Mouse (Mus musculus): ENCODE results near the gene 6430628N08Rik.

The 6430628N08Rik gene

GRCm38 (mm10) chr4:115890553-115890952 is at the start of gene 6430628N08Rik:
Gene 6430628N08Rik (plus strand): TSS chr4:115890665.
- no peak for DNase-seq (ENCODE audit: low spot score)

DNA sequence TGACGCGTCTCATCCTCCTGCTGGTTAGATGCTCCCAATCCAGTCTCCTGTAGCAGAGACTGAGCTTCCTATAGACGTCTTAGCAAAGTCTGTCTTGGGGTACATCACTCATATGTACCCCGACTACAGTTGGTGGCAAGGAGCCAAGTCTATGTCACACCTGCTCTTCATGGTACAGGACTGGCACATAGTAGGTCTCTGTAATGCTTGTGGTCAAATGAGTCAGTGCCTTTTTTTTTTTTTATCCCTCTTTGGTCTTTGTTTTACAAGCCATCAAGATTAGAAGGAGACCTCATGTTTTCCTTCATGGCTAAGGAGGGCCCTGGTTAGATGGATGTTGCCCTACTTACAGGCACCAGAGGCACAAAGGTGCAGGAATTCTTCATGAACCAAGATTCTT is 49.6 kb upstream of the 6430628N08Rik start:
- DNase-seq (ENCODE audit: low spot score) = no peak

- no peak for DNase-seq (ENCODE audit: low spot score)
Measured at GRCm38 (mm10) chr4:115846656-115847055, 43.8 kb upstream of the 6430628N08Rik start.

DNA sequence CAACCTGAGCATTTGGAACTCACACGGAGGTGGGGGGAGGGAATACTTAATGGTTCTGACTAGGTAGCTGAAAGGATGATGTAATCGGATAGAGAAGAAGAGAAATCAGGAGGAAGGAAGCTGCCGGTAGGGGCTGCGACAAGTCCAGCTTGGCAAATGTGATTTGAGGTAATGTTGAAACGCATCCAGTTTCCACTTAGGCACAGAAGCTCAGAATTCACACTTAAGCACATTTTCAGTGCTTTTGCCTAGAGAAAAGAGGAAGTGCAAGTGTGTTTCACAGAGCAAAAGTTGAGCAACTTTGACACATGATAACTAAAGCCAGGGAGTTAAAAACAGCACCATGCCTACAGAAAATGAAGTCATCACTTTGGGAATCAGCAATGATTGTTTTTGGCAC is 43.1 kb upstream of the 6430628N08Rik start:
- no peak for DNase-seq (ENCODE audit: low spot score)

DNA sequence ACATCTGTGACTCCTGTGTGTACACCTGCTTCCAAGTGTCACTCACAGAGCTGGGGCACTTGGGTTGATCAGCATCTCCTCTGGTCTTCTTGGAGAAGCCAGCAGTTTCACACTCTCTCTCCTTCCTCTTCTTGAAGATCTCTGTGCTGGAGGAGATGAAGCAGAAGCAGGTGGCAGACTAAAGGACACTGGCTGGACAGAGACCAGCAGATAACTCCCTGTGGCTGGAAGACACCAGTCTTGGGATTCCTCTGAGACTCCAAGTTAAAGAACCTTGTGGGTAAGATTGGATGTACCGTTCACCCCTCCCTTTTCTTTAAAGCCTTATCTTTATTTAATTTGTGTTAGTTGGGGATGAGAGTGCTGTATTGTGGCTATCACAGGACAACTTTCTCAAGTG is 42.4 kb upstream of the 6430628N08Rik start:
- no peak for DNase-seq (ENCODE audit: low spot score)

DNA sequence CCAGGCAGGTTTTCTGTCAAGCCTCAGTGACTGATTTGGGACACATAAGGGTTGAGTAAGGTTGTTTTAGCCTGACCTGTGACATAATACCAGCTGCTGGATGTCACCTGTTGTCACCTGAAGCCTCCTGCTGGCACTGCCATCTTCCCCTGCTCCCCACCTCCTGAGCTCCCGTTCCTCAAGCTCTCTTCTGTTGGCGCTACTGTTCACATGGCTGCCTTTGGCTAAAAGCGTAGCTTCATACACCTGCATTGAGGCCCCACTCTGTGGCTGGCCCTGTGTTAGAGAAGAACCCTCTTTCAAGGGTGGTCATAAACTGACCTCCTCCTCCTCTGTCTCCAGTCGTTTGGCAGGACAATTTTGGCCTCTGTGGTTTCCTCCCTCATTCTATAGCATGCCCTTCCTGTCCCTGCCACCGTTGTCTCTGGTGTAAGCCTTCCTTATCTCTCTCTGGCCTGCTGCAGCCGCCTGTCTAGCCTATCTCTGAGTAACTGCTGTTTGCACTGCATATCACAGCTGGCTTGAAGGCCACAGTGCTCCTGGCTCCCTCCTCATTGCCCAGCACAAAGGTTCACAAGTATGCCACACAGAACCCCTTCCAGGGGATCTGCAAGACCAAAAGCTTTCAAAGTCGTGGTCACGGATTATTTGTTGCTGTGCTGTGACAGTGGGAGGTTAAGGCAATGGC is 41.3 kb upstream of the 6430628N08Rik start:
- DNase-seq (ENCODE audit: low spot score) = no peak

DNA sequence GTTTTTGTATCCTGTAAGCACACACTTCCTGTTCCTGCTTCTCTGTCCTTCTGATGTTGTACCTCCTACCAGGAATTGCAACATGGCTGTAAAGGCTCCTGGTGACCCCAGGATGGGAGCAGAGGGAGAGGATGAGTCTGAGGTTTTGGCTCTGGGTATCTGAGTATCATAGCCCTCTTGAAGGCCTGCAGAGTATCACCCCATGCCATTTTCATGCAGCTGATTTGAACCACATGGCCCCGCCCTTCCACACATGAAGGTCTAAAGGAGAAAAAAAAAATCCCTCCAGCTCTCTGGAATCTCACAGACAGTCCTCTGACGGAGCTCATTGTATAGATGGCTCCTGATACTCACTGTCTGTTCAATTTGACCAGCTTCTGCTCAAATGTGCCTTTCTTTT is 40.4 kb upstream of the 6430628N08Rik start:
- DNase-seq (ENCODE audit: low spot score) = no peak

GRCm38 (mm10) chr4:115850631-115851030 is 39.8 kb upstream of the 6430628N08Rik start:
- no peak for DNase-seq (ENCODE audit: low spot score)

DNA sequence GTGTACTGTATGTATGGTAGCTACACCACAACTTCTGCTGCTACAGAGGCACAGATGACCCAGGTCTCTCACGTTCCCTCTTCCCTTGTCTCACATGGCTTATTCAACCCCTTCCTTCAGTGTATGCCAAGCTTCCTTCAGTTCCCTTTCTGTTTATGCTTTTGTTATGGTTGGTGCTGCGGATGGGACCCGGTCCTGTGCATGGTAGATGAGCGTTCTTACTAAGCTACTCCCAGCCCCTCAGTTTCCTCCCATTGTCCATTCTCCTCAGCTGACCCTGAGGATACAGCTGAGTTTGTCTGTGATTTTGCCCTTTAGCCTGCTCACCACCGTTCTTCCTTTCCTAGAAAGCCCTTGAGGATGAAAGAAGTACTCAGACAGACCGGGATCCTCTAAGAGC is 38.9 kb upstream of the 6430628N08Rik start:
- DNase-seq (ENCODE audit: low spot score) = no peak

DNA sequence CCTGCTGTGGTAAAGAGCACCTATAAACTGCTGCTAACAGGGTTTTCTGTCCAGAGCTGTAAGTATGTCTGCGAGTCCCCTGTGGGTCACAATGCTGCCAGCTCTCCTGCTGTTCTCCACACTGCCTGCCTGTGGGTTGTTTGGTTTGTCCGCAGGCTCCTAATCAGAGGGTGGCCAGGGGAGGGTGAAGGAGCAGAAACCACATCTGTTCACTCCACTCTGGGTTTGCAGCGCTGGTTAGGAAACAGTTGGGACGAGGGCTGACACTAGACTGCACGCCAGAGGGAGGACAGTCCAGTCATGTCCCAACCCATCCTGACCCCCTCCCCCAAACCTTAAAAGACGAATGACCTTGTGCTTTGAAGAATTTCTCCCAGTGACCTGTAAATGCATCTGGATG is 35.4 kb upstream of the 6430628N08Rik start:
- DNase-seq (ENCODE audit: low spot score) = no peak

- DNase-seq (ENCODE audit: low spot score) = no peak
Measured at GRCm38 (mm10) chr4:115855609-115856008, 34.9 kb upstream of the 6430628N08Rik start.

DNA sequence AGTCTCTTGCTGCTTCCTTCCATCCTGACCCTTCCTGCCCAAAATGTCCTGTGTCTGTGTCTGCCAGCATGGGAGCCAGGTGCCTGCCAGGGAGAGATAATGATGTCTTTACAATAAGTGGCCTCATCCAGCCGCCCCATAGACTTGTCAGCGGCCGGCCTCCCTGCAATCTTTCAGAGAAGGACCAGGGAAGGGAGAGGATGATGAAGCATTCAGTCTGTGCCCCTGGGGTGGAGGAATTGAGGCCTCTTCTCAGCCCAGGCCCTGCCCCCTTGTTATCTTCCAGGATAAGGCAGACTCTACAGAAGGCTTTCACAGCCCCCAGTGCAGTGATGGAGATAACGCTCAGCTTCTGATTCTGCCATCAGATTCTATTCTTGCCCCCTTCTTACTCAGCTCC is 34.2 kb upstream of the 6430628N08Rik start:
- DNase-seq (ENCODE audit: low spot score) = no peak

GRCm38 (mm10) chr4:115857293-115857883 is 33.1 kb upstream of the 6430628N08Rik start:
- no peak for DNase-seq (ENCODE audit: low spot score)

- DNase-seq (ENCODE audit: low spot score) = no peak
Measured at GRCm38 (mm10) chr4:115863352-115863751, 27.1 kb upstream of the 6430628N08Rik start.

- DNase-seq (ENCODE audit: low spot score) = no peak
Measured at GRCm38 (mm10) chr4:115863880-115864279, 26.6 kb upstream of the 6430628N08Rik start.

DNA sequence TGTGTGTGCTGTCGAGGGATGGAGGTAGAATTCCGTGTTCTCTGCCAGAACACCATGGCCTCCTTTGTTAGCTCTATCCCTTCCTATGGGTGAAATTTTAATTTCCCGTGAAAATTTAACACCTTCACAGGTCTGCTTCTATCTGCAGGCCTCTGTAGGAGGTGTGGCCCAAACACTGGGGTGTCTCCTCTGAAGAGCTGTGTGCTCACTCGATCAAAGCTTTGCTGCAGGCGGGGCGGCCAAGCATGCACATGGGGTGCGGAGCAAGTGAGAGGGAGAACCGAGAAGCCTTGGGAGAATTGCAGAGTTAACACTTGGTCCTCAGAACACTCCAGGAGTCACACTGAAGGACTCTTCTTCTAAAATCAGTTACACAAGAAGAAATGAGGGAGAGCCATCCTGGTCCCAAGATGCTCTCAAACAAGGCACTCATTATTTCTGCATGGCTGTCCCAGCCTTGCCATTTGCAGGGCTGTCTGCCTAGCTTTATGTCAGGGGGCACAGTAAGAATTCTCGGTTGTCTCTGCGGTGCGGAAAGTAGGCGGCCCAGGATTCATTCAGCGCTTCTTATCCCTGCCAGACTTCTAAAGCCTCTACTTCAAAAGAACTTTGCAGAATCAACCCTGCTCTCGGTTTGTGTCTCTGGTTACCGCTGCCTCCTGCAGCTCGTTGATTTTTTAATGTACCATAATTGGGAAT is 20.8 kb upstream of the 6430628N08Rik start:
- DNase-seq (ENCODE audit: low spot score) = no peak

GRCm38 (mm10) chr4:115873231-115873630 is 17.2 kb upstream of the 6430628N08Rik start:
- DNase-seq (ENCODE audit: low spot score) = no peak

DNA sequence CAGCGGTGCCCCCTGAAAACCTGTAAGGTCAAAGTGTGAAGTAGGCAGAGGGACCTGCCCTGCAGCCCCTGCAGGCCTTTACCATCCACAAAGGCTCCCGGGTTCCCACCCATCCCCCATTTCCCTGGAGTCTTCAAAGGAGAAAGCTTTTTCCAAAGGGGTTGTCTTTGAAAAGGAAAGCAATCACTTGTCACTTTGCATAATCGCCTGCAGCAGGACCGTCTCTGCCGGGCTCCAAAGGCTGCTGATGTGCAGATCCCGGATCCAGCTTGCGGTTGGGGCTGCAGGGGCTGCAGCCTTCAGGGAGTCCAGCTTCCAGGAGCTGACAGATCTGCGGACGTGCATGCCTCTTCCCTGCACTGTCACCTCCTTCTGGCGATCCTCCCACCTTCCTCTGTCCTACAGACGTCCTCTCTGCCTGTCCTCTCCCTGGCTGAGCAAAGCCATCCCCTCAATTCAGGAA is 12.2 kb upstream of the 6430628N08Rik start:
- no peak for DNase-seq (ENCODE audit: low spot score)

- no peak for DNase-seq (ENCODE audit: low spot score)
Measured at GRCm38 (mm10) chr4:115878828-115879227, 11.6 kb upstream of the 6430628N08Rik start.

- no peak for DNase-seq (ENCODE audit: low spot score)
Measured at GRCm38 (mm10) chr4:115881183-115881582, 9.3 kb upstream of the 6430628N08Rik start.

GRCm38 (mm10) chr4:115882195-115882594 is 8.3 kb upstream of the 6430628N08Rik start:
- DNase-seq (ENCODE audit: low spot score) = no peak

DNA sequence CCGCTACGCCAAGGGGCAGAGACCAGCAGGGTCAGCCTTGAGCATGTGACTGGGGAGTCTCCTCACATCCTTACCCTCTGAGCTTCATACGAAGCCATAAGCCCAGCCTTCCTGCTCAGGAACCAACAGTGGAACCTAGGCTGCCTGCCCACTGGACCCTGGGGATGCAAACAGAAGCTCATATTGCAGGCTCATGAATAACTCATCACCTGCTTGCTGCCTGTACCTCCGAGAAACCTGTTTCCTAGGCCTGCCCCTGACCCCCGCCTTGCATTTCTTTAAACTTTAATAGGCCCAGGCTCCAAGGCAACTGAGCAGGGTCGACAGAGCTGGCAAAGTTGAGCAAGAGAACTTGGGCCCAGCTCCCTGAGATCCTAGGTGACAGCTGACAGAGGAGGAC is 6.4 kb upstream of the 6430628N08Rik start, which contains the start of gene Kncn:
Gene Kncn (plus strand): TSS at position 379 of the 400 bp plus-strand sequence.
- DNase-seq (ENCODE audit: low spot score) = no peak

GRCm38 (mm10) chr4:115885846-115886245 is 4.6 kb upstream of the 6430628N08Rik start:
- no peak for DNase-seq (ENCODE audit: low spot score)

Data from urinary bladder, postnatal 25 days (tissue).